Mouse (Mus musculus) embryonic fibroblast, embryonic 13.5 days (primary cell): ENCODE measurements at regions not wholly inside any gene's neighbourhood (a gene's known extent, or its start where the extent isn't known, plus 50 kb on each side); places are given as distances from the start of the nearest gene placed in this dataset.

Source experiments
- H3K27ac ChIP-seq: 2 replicates; pipeline ENCODE4 v1.5.1; 2012; ENCODE audit warnings: low read length, control low read depth, inconsistent platforms; ENCODE audit not compliant: insufficient read depth
- H3K4me1 ChIP-seq: 2 replicates; pipeline ENCODE4 v1.6.1; 2011; ENCODE audit warnings: low read length; ENCODE audit not compliant: control insufficient read depth, insufficient read depth
- H3K4me3 ChIP-seq: 2 replicates; pipeline ENCODE4 v1.5.1; 2011; ENCODE audit warnings: mild to moderate bottlenecking, control low read depth, low read length; ENCODE audit not compliant: insufficient read depth
- CTCF ChIP-seq: IDR thresholded peaks from 2 replicates; pipeline ENCODE4 v1.5.1; 2011; ENCODE audit warnings: mild to moderate bottlenecking, control low read depth, low read length, moderate library complexity, borderline replicate concordance; ENCODE audit not compliant: insufficient read depth
- POLR2A ChIP-seq: IDR thresholded peaks from 2 replicates; pipeline ENCODE4 v1.6.1; 2011; ENCODE audit warnings: low read depth, mild to moderate bottlenecking, control low read depth, low read length, moderate library complexity

- no peak overlapping the region for H3K4me3 ChIP-seq
- no peaks in the 10 kb centered on the region; the same call in none of the 2 replicates for H3K4me1 ChIP-seq
- TF ChIP-seq POLR2A (no peak), CTCF (no peak)
- no peak overlapping the region for H3K27ac ChIP-seq
These were observed 319.8 kb downstream of the Tbc1d1 start for GRCm38 (mm10) chr5:64475736-64476519.

DNA sequence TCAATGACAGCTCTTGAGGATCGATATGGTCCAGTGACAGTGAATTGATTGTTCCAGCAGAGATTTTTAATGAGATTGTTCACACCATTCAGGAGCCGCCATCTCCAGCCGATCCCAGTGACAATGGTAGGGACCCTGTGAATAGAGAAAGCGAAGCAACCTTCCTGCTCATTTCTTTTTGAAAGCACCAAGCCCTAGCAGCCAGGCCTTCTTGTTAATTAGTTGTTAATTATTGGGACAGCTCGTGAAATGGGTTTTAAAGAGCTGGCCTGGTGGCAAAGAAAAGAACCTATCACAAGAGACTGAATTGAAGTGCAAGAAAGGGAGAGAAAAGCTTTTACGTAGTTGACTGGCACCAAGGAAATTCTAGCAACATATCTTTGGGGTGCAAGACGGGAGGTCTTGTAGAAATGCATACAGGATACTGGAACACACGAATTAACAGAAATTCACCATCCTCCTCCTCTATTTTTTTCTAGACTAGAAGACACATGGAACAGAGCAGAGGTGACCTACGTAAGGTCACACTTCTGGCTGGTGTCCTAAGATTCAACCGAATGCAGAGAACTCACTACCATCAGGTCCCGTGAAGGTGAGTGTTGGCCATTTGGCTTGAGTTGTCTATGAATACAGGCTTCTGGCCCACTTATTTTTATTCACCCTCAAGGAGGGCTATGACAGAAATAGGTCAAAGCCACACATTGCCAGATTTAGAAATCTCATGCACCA lies 320.7 kb downstream of the Tbc1d1 start:
- no peak for TF ChIP-seq POLR2A
- no peak for TF ChIP-seq CTCF
- Histone ChIP-seq H3K4me1 (no peaks in the 10 kb centered on the region; the same call in none of the 2 replicates), H3K4me3 (no peak overlapping the region), H3K27ac (no peak overlapping the region)

DNA sequence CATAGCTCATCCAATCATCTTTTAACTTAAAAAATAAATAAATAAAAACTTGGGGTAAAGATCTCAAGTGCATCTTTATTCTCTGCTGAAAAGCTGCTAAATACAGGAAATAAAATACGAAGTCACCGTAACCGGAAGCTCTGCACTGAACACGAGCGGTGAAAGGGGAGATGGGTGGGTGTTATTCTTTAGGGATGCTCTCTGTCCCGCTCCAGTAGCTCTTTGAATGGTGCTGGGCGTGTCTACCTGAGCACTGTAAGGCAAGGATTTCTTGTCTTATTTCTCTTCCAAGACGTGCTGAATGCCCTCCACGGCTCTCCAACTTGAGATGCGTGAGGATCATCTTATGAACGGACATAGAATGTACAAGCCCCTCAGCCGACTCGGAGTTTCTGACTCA lies 322.0 kb downstream of the Tbc1d1 start:
- no peaks in the 10 kb centered on the region; the same call in none of the 2 replicates for H3K4me1 ChIP-seq
- no peak for TF ChIP-seq CTCF
- no peak for TF ChIP-seq POLR2A
- H3K4me3 ChIP-seq = no peak overlapping the region
- H3K27ac ChIP-seq = no peak overlapping the region

DNA sequence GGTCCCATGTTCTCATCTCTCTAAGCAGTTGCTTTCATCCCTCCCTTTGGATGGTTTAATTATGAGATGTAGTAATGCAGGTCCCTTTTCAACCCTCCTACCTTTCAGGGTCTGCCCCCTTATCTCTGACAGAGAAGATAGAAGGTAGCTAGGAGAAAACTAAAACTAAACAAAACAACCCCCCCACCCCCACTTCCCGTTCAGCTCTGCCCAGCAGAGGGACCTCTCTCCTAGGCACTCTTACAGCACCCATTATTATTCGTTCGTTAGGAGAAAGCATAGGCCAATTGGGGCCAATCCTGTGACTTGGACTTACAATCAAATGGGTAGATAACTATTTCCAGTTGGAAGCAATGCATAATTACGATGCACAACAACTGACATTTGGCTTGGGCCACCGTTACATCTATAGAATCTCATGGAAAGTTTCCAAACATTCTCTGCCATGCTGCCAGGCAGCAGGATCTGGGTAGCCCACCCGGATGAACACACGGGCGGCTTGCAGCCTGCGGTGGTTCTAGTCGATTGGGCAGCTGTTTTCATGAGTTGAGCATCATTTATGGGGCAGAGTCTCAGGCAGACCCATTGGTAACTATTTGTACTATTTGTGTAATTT lies 322.6 kb downstream of the Tbc1d1 start:
- peak overlapping the region; percentile 49 for H3K27ac ChIP-seq
- no peaks in the 10 kb centered on the region; the same call in none of the 2 replicates for H3K4me1 ChIP-seq
- TF ChIP-seq CTCF (no peak), POLR2A (no peak)
- no peak overlapping the region for H3K4me3 ChIP-seq

DNA sequence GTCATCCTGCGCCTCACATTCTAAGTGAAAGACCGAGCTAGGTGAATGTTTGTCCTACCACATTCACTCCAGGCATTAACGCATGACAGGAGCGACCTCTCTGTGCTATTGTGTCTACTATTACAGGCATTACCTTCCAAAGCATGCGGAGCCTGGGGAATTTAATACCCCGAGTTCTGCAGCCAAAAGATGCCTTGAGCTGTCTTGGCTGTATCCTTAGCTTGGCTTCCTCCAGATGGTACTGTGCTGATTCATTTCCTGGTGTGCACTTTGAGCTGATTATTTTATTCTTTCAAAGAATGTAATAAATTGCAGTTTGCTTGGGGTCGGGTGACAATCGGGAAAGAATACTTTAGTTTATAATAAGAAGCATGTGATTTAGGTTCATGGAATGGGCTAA lies 323.2 kb downstream of the Tbc1d1 start:
- Histone ChIP-seq H3K4me3 (no peak overlapping the region), H3K4me1 (no peaks in the 10 kb centered on the region; the same call in none of the 2 replicates), H3K27ac (peak overlapping the region; percentile 49)
- TF ChIP-seq POLR2A (no peak), CTCF (no peak)

DNA sequence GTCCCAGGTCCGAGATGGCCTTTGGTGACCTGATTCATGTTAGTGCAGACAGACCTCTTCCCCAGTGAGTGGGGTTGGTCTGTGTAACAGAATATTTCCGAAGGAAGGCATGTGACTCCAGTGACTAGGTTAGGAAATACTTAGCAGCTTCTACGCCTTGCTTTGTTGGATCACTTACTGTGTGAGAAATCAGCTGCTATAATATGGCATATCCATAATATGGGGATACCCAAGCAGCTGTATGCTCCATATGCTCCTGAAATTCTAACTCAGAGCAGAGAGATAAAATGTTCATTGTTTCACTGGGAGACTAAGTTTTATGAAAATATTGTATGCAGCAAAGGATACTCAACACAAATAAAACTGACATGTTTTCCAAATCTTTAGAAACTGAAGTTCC lies 318.1 kb upstream of the Klf3 start:
- Histone ChIP-seq H3K4me1 (no peaks in the 10 kb centered on the region; the same call in 1 of the 2 replicates), H3K4me3 (no peak overlapping the region), H3K27ac (no peak overlapping the region)
- TF ChIP-seq CTCF (no peak), POLR2A (no peak)

GRCm38 (mm10) chr5:64485856-64486255 lies 317.3 kb upstream of the Klf3 start:
- H3K27ac ChIP-seq = no peak overlapping the region
- H3K4me1 ChIP-seq = no peaks in the 10 kb centered on the region
- TF ChIP-seq CTCF = no peak
- no peak for TF ChIP-seq POLR2A

GRCm38 (mm10) chr5:64486761-64487160 lies 316.4 kb upstream of the Klf3 start:
- no peak overlapping the region for H3K27ac ChIP-seq
- TF ChIP-seq CTCF (no peak), POLR2A (no peak)
- no peaks in the 10 kb centered on the region for H3K4me1 ChIP-seq
- H3K4me3 ChIP-seq = no peak overlapping the region

More at GRCm38 (mm10) chr5:64485856-64486255, 317.3 kb upstream of the Klf3 start:
- H3K4me3 ChIP-seq = no peak overlapping the region

GRCm38 (mm10) chr5:64487698-64488398 lies 315.3 kb upstream of the Klf3 start:
- no peak overlapping the region for H3K4me3 ChIP-seq
- no peak overlapping the region for H3K27ac ChIP-seq
- H3K4me1 ChIP-seq = no peaks in the 10 kb centered on the region
- TF ChIP-seq CTCF (no peak), POLR2A (no peak)

DNA sequence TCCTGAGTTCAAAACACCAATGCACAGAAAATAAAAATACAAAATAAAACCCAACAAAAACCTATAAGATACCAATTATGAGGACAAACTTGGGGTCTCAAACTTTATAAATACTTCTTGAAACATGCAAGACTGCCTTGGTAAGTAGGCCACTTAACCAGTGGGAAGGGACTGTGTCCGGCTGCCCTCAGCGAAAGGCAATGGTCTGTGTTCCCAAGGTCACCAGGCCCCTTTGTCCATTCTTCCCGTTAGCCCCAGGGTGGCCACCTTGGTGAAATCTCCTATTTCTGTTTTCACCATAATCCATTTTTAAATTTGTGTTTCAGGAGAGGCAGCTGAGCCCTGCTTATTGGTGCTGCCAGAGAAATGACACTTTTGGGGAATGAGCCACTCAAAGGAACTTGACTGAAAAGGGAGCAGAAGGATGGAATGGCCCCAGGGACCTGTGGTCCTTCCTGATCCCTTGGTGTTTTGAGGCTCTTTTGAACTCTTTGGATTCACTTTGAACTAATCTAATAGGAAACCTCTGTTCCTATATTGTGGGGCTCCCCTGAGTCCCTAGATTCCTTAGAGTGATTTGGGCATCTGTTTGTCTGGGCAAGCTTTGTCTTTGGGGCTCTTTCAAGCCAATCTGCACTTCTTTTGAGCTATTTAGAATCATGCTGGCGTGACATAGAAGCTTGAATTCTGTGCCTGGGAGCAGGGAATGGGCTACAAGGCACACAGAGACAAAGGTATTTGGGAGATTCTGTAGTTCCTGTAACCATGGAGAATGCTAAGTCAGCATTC lies 313.3 kb upstream of the Klf3 start:
- no peak overlapping the region for H3K4me3 ChIP-seq
- H3K27ac ChIP-seq = no peak overlapping the region
- no peaks in the 10 kb centered on the region for H3K4me1 ChIP-seq
- TF ChIP-seq POLR2A = no peak
- TF ChIP-seq CTCF = no peak
